18 mouse cellular contexts compared by ENCODE assay signal in the genomic region with DNA sequence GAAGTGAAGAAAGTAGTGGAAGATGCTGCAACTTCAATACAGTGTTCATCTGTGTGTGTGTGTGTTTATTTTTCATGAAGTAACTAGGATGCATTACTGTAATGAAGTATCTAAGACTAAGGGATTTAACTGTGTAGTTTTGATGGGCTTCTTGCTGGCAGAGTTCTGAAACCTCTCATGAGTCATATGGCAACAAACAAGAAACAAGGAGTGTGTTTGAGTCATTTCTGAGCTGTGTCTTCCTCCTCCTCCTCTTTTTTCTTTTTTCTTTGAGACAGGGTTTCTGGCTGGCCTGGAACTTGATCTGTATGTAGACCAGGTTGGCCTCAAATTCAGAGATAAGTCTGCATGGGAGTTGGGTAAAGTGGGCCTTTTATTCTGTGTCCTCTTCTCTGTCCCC. TPM values are rescaled to one million over a fixed set of nuclear protein-coding genes. Genes with fewer than 3 reads are reported as not detected.
DNase-seq lines count a peak whose midpoint lies in the region; ATAC-seq and TF ChIP-seq lines count a peak whose summit lies in the region.
"Had no signal": no experiment of that assay in that cellular context is flagged by ENCODE, and none has a peak within 500 bp of the region (broad histone marks: within the 10 kb centered on the region; RNA-seq: fewer than 3 reads in every experiment).

No protein-coding gene starts in this region.

- peak; percentile 30 for ATAC-seq in lung, postnatal 0 days
- ATAC-seq in Patski, result peak; percentile 47

- H3K4me1 ChIP-seq in lung, postnatal 0 days (ENCODE audit: insufficient read depth, low read depth, low read length), result peaks cover 4% of the 10 kb centered on the region; the same call in 1 of the 2 replicates
- H3K4me1 ChIP-seq in olfactory bulb, adult 2 months (ENCODE audit: control insufficient read depth, insufficient read depth, low read length), result peaks cover 4% of the 10 kb centered on the region
- H3K4me1 ChIP-seq: forebrain, embryonic 12.5 days; neural tube, embryonic 15.5 days; stomach, embryonic 15.5 days had no signal

- no peaks in the 10 kb centered on the region for H3K27me3 ChIP-seq in lung, postnatal 0 days (replicated peaks; ENCODE audit: insufficient read depth, low read length)
- H3K27me3 ChIP-seq in Patski, result no peaks in the 10 kb centered on the region
- H3K27me3 ChIP-seq: forebrain, embryonic 12.5 days; limb, embryonic 12.5 days; liver, embryonic 13.5 days; neural tube, embryonic 15.5 days; stomach, embryonic 15.5 days had no signal

- POLR2A ChIA-PET in Patski (lab: Charles Lee), result no interaction called here

- DNase-seq in lung, postnatal 0 days (ENCODE audit: low spot score), result peak; percentile 30
- no peak for DNase-seq in lung, postnatal 14 days
- peak; percentile 50 for DNase-seq in CD4-positive helper T cell, adult 2 months (ENCODE audit: low read depth, low spot score)
- DNase-seq in Patski (ENCODE audit: low read depth, low spot score), result peak; percentile 28
- no peak for DNase-seq in embryo, embryonic 10.5 days (ENCODE audit: low spot score)
- no peak for DNase-seq in layer of hippocampus, adult 18-20 months (ENCODE audit: low spot score in 2 of 2)
- DNase-seq: adrenal gland, postnatal 25 days; cerebellum, adult 18-20 months; cerebellum, postnatal 25 days; gastrocnemius, postnatal 36 days; kidney, postnatal 36 days; liver, embryonic 13.5 days; midbrain, embryonic 14.5 days had no signal

- CTCF ChIA-PET in Patski (lab: Charles Lee), result no interaction called here

- no peak for TF ChIP-seq CTCF in lung, postnatal 0 days (IDR thresholded peaks at IDR 0.05)
- no peak for TF ChIP-seq CTCF in Patski (IDR thresholded peaks at IDR 0.05)
- no peak for TF ChIP-seq CTCF in olfactory bulb, adult 2 months (IDR thresholded peaks at IDR 0.05; ENCODE audit: insufficient read depth, low read depth, low read length)

- H3K9ac ChIP-seq in lung, postnatal 0 days (replicated peaks; ENCODE audit: low read depth), result no peak overlapping the region
- H3K9ac ChIP-seq: forebrain, embryonic 12.5 days; limb, embryonic 12.5 days; liver, embryonic 13.5 days; neural tube, embryonic 15.5 days; stomach, embryonic 15.5 days had no signal

- no peak overlapping the region for H3K27ac ChIP-seq in lung, postnatal 0 days (ENCODE audit: low read length)
- H3K27ac ChIP-seq in olfactory bulb, adult 2 months (ENCODE audit: insufficient read depth, low read depth, low read length), result peak overlapping the region; percentile 62; the same call in 1 of the 2 replicates
- H3K27ac ChIP-seq: forebrain, embryonic 12.5 days; limb, embryonic 12.5 days; liver, embryonic 13.5 days; neural tube, embryonic 15.5 days; stomach, embryonic 15.5 days had no signal

- TF ChIP-seq EP300 in lung, postnatal 0 days (IDR thresholded peaks at IDR 0.05), result no peak

- no peaks in the 10 kb centered on the region for H3K36me3 ChIP-seq in lung, postnatal 0 days (ENCODE audit: insufficient read depth, low read length)
- H3K36me3 ChIP-seq: forebrain, embryonic 12.5 days; limb, embryonic 12.5 days; liver, embryonic 13.5 days; neural tube, embryonic 15.5 days; stomach, embryonic 15.5 days had no signal

- H3K4me2 ChIP-seq in lung, postnatal 0 days (replicated peaks; ENCODE audit: low read depth, low read length), result no peak overlapping the region
- H3K4me2 ChIP-seq: forebrain, embryonic 12.5 days; limb, embryonic 12.5 days; liver, embryonic 13.5 days; neural tube, embryonic 15.5 days; stomach, embryonic 15.5 days had no signal

- no peak for TF ChIP-seq POLR2A in olfactory bulb, adult 2 months (IDR thresholded peaks at IDR 0.05; ENCODE audit: insufficient read depth, low read depth, low read length)

- no peak overlapping the region for H3K4me3 ChIP-seq in lung, postnatal 0 days (ENCODE audit: low read depth, low read length)
- no peak overlapping the region for H3K4me3 ChIP-seq in olfactory bulb, adult 2 months (ENCODE audit: insufficient read depth, low read depth, low read length)
- H3K4me3 ChIP-seq: forebrain, embryonic 12.5 days; limb, embryonic 12.5 days; liver, embryonic 13.5 days; neural tube, embryonic 15.5 days; stomach, embryonic 15.5 days had no signal

- in situ Hi-C loops in Patski (cut with MboI; ENCODE audit: low pct_unique_long_range_greater_than_20kb), result no loop called here

- H3K9me3 ChIP-seq in lung, postnatal 0 days (ENCODE audit: low read length), result no peaks in the 10 kb centered on the region
- H3K9me3 ChIP-seq: forebrain, embryonic 12.5 days; limb, embryonic 12.5 days; liver, embryonic 13.5 days; neural tube, embryonic 15.5 days; stomach, embryonic 15.5 days had no signal

RNA-seq across cellular contexts. Expression of gene Focad, which starts 25.7 kb away (rescaled TPM):
- polyA plus RNA-seq in lung, postnatal 0 days (2015; fragmentation: Nextera tagmentation; extraction: Ambion mirVana), result 4.8 and 6.3 TPM in 2 replicates
- 14.4 TPM for polyA plus RNA-seq in Patski (2021)
- polyA plus RNA-seq in olfactory bulb, adult 2 months (2012; ENCODE audit: insufficient read depth, insufficient read length, low replicate concordance, missing spikeins), result not detected in 2 replicates
- 10 to 100 TPM; 56.9 to 59.4 TPM for total RNA-seq in layer of hippocampus, adult 18-20 months (2021)

Comparison
In these comparisons a context has a peak if more than half of its experiments do, and no peak if none do; other contexts are left out.
1. DNase-seq: peak in lung, postnatal 0 days (single experiment), CD4-positive helper T cell, adult 2 months (single experiment) and Patski (single experiment); none in lung, postnatal 14 days (single experiment), embryo, embryonic 10.5 days (single experiment) and layer of hippocampus, adult 18-20 months (0 of 2).